Mouse (Mus musculus) lung, embryonic 15.5 days (tissue): ENCODE results near the gene Dock4. TPM values are rescaled to one million over a fixed set of nuclear protein-coding genes. Genes with fewer than 3 reads are reported as not detected.
A peak's percentile ranks its signal among the peaks of the same experiment; 100 is the strongest.

Source experiments
- ATAC-seq: fragments of 200-750 bp; cut with Nextera tagmentation; 2 replicates; pipeline ENCODE4 v1.8.0; 2017; ENCODE audit warnings: moderate number of reproducible peaks, borderline replicate concordance; ENCODE audit not compliant: low FRiP score, low TSS enrichment; ENCODE audit errors: extremely low read depth
- H3K27ac ChIP-seq: fragments of 300-500 bp; sonication (generic); 2 replicates; pipeline ENCODE4 v1.5.1; 2015; ENCODE audit warnings: moderate library complexity, mild to moderate bottlenecking, inconsistent platforms
- H3K27me3 ChIP-seq: fragments of 300-500 bp; sonication (generic); 2 replicates; pipeline ENCODE4 v1.6.1; 2015; ENCODE audit warnings: inconsistent platforms
- H3K36me3 ChIP-seq: fragments of 300-500 bp; sonication (generic); 2 replicates; pipeline ENCODE4 v1.6.1; 2015; ENCODE audit warnings: inconsistent platforms
- H3K4me1 ChIP-seq: fragments of 300-500 bp; sonication (generic); 2 replicates; pipeline ENCODE4 v1.6.1; 2015; ENCODE audit warnings: inconsistent platforms
- H3K4me2 ChIP-seq: fragments of 300-500 bp; sonication (generic); 2 replicates; pipeline ENCODE4 v1.6.1; 2015; ENCODE audit warnings: inconsistent platforms, mild to moderate bottlenecking, moderate library complexity
- H3K4me3 ChIP-seq: fragments of 300-500 bp; sonication (generic); 2 replicates; pipeline ENCODE4 v1.5.1; 2015; ENCODE audit warnings: mild to moderate bottlenecking, inconsistent platforms
- H3K9ac ChIP-seq: fragments of 300-500 bp; sonication (generic); 2 replicates; pipeline ENCODE4 v1.6.1; 2015; ENCODE audit warnings: inconsistent platforms
- H3K9me3 ChIP-seq: fragments of 300-500 bp; sonication (generic); 2 replicates; pipeline ENCODE4 v1.6.1; 2016; ENCODE audit warnings: inconsistent platforms
- WGBS: fragments of 180-500 bp; shearing (Covaris S2); methylation state at CpG from one replicate; pipeline ENCODE4 v1.1.7; 2015; 5-methylcytosine and 5-hydroxymethylcytosine counted together
- polyA plus RNA-seq: library from polyadenylated mRNA; unstranded; fragments of >200 nt; fragmentation: Nextera tagmentation; extraction: Ambion mirVana; gene quantifications from 2 replicates; pipeline ENCODE4 v1.2.1, GENCODE M21; 2015

Dock4 gene
- polyA plus RNA-seq, 1 experiment from 2014 or later: 28.0 TPM

- WGBS: 15% methylated on average over 2 of the region's 2 CpGs
- Histone ChIP-seq H3K36me3 (no peaks in the 10 kb centered on the region), H3K27ac (peak overlapping the region; percentile 24; the same call in 1 of the 2 replicates), H3K4me3 (no peak overlapping the region), H3K9me3 (no peaks in the 10 kb centered on the region), H3K4me1 (peaks cover 16% of the 10 kb centered on the region), H3K27me3 (no peaks in the 10 kb centered on the region), H3K4me2 (no peak overlapping the region), H3K9ac (no peak overlapping the region)
- ATAC-seq: peak; percentile 58
Observed at GRCm38 (mm10) chr12:40888261-40888791, 442.6 kb downstream of the Dock4 start.

- Histone ChIP-seq H3K4me2 (no peak overlapping the region), H3K27me3 (no peaks in the 10 kb centered on the region), H3K36me3 (no peaks in the 10 kb centered on the region), H3K4me1 (peaks cover 16% of the 10 kb centered on the region), H3K4me3 (no peak overlapping the region), H3K9ac (no peak overlapping the region), H3K9me3 (no peaks in the 10 kb centered on the region), H3K27ac (no peak overlapping the region; the same call in 1 of the 2 replicates)
- 35% methylated on average over 1 of the region's 1 CpGs for WGBS
- peak; percentile 72; the same call in 1 of the 2 replicates for ATAC-seq
Observed at GRCm38 (mm10) chr12:40888829-40889228, 443.1 kb downstream of the Dock4 start.

- Histone ChIP-seq H3K27ac (no peak overlapping the region; the same call in 1 of the 2 replicates), H3K4me3 (no peak overlapping the region)
- WGBS: 78% methylated on average over 3 of the region's 3 CpGs
Observed at GRCm38 (mm10) chr12:40889534-40889933, 443.8 kb downstream of the Dock4 start.

GRCm38 (mm10) chr12:40891168-40891567 is 445.4 kb downstream of the Dock4 start:
- Histone ChIP-seq H3K9me3 (no peaks in the 10 kb centered on the region), H3K9ac (no peak overlapping the region)
- ATAC-seq: no peak

More at GRCm38 (mm10) chr12:40889534-40889933, 443.8 kb downstream of the Dock4 start:
- ATAC-seq: no peak
- no peak overlapping the region for H3K4me2 ChIP-seq
- no peaks in the 10 kb centered on the region for H3K27me3 ChIP-seq
- H3K4me1 ChIP-seq: peaks cover 16% of the 10 kb centered on the region
- H3K9me3 ChIP-seq: no peaks in the 10 kb centered on the region
- no peaks in the 10 kb centered on the region for H3K36me3 ChIP-seq
- no peak overlapping the region for H3K9ac ChIP-seq

GRCm38 (mm10) chr12:40893741-40894140 is 448.0 kb downstream of the Dock4 start:
- no peaks in the 10 kb centered on the region for H3K9me3 ChIP-seq
- H3K27me3 ChIP-seq: no peaks in the 10 kb centered on the region
- H3K9ac ChIP-seq: no peak overlapping the region
- ATAC-seq: no peak
- H3K4me3 ChIP-seq: no peak overlapping the region
- WGBS: 50% methylated on average over 5 of the region's 7 CpGs
- peaks cover 6% of the 10 kb centered on the region; the same call in 1 of the 2 replicates for H3K4me1 ChIP-seq
- H3K27ac ChIP-seq: no peak overlapping the region
- H3K36me3 ChIP-seq: no peaks in the 10 kb centered on the region
- H3K4me2 ChIP-seq: no peak overlapping the region

More at GRCm38 (mm10) chr12:40891168-40891567, 445.4 kb downstream of the Dock4 start:
- no peak overlapping the region for H3K4me3 ChIP-seq
- no peak overlapping the region for H3K27ac ChIP-seq
- peaks cover 16% of the 10 kb centered on the region for H3K4me1 ChIP-seq
- no peaks in the 10 kb centered on the region for H3K36me3 ChIP-seq
- H3K4me2 ChIP-seq: no peak overlapping the region
- no peaks in the 10 kb centered on the region for H3K27me3 ChIP-seq

GRCm38 (mm10) chr12:40894695-40895094 is 448.9 kb downstream of the Dock4 start:
- no peak for ATAC-seq
- Histone ChIP-seq H3K36me3 (no peaks in the 10 kb centered on the region), H3K4me3 (no peak overlapping the region), H3K9ac (no peak overlapping the region), H3K27me3 (no peaks in the 10 kb centered on the region), H3K9me3 (no peaks in the 10 kb centered on the region), H3K4me2 (no peak overlapping the region), H3K4me1 (no peaks in the 10 kb centered on the region), H3K27ac (no peak overlapping the region)
- WGBS: 89% methylated on average over 5 of the region's 5 CpGs

Other genes starting within 250 kb of the Dock4 start
- 0.38 and 0.50 TPM in 2 replicates for gene Lsmem1, start 246.5 kb upstream of the Dock4 start, polyA plus RNA-seq
- 116 and 127 TPM in 2 replicates for gene Ifrd1, start 197.4 kb upstream of the Dock4 start, polyA plus RNA-seq
- gene Zfp277, start 50 bp upstream of the Dock4 start, polyA plus RNA-seq: 41.5 and 43.8 TPM in 2 replicates